Mouse (Mus musculus) G1E (cell line): ENCODE results near the gene Tmem104.

Experiments used
- CTCF ChIP-seq: IDR thresholded peaks from 2 replicates; pipeline ENCODE4 v1.5.1; 2012; ENCODE audit warnings: low read depth, low read length, inconsistent platforms, mixed read lengths
- GATA1 ChIP-seq: IDR thresholded peaks from 2 replicates; pipeline ENCODE4 v1.6.1; 2012; ENCODE audit warnings: borderline replicate concordance, low read length, inconsistent platforms, mixed read lengths

GRCm38 (mm10) chr11:115208776-115209732, 21.8 kb downstream of the Tmem104 start:
- TF ChIP-seq CTCF (no peak), GATA1 (no peak)
